ENCODE assay signal across 24 mouse cellular contexts in genomic region chr10:84363833-84364232, GRCm38 (mm10).
"Had no signal": no experiment of that assay in that cellular context is flagged by ENCODE, and none has a peak within 500 bp of the region (broad histone marks: within the 10 kb centered on the region; RNA-seq: fewer than 3 reads in every experiment).

No protein-coding gene starts in this region.

- H3K27ac ChIP-seq: heart, adult 2 months; heart, embryonic 13.5 days; heart, embryonic 15.5 days; hindbrain, embryonic 13.5 days; hindbrain, embryonic 15.5 days; hindbrain, postnatal 0 days; kidney, embryonic 15.5 days; kidney, postnatal 0 days; limb, embryonic 13.5 days; limb, embryonic 15.5 days had no signal

- H3K9me3 ChIP-seq: heart, embryonic 13.5 days; heart, embryonic 15.5 days; hindbrain, embryonic 13.5 days; hindbrain, embryonic 15.5 days; kidney, embryonic 15.5 days; limb, embryonic 13.5 days; limb, embryonic 15.5 days had no signal

- ATAC-seq: hindbrain, postnatal 0 days; intestine, embryonic 16.5 days had no signal

- H3K36me3 ChIP-seq: heart, embryonic 13.5 days; heart, embryonic 15.5 days; hindbrain, embryonic 13.5 days; hindbrain, embryonic 15.5 days; kidney, embryonic 15.5 days; limb, embryonic 13.5 days; limb, embryonic 15.5 days had no signal

- H3K4me1 ChIP-seq: heart, embryonic 13.5 days; heart, embryonic 15.5 days; hindbrain, embryonic 13.5 days; hindbrain, embryonic 15.5 days; kidney, embryonic 15.5 days had no signal

- H3K27me3 ChIP-seq: heart, embryonic 13.5 days; heart, embryonic 15.5 days; hindbrain, embryonic 13.5 days; hindbrain, embryonic 15.5 days; kidney, embryonic 15.5 days; limb, embryonic 13.5 days; limb, embryonic 15.5 days had no signal

- H3K9ac ChIP-seq: heart, embryonic 13.5 days; heart, embryonic 15.5 days; hindbrain, embryonic 13.5 days; hindbrain, embryonic 15.5 days; kidney, embryonic 15.5 days; limb, embryonic 13.5 days; limb, embryonic 15.5 days had no signal

- H3K4me2 ChIP-seq: heart, embryonic 11.5 days; heart, embryonic 13.5 days; heart, embryonic 15.5 days; hindbrain, embryonic 13.5 days; hindbrain, embryonic 15.5 days; kidney, embryonic 15.5 days; limb, embryonic 13.5 days; limb, embryonic 15.5 days had no signal

- DNase-seq: gastrocnemius, postnatal 14 days; gastrocnemius, postnatal 36 days; heart, adult 2 months; heart, postnatal 14 days; heart, postnatal 36 days; kidney, adult 11 months; kidney, adult 2 months; kidney, adult 9 months; kidney, postnatal 14 days; kidney, postnatal 36 days; layer of hippocampus, adult 9-11 months; layer of hippocampus, postnatal 36 days; left cerebral cortex, postnatal 4 days had no signal

- H3K4me3 ChIP-seq: heart, adult 2 months; heart, embryonic 13.5 days; heart, embryonic 15.5 days; hindbrain, embryonic 13.5 days; hindbrain, embryonic 15.5 days; kidney, embryonic 15.5 days; limb, embryonic 13.5 days; limb, embryonic 15.5 days had no signal
